Comparison of ENCODE assay signal across 9 mouse cellular contexts in genomic region chr3:153959035-153959730, GRCm38 (mm10). TPM values are rescaled to one million over a fixed set of nuclear protein-coding genes. Genes with fewer than 3 reads are reported as not detected.
DNase-seq lines count a peak whose midpoint lies in the region; ATAC-seq and TF ChIP-seq lines count a peak whose summit lies in the region.
"Had no signal": no experiment of that assay in that cellular context is flagged by ENCODE, and none has a peak within 500 bp of the region (broad histone marks: within the 10 kb centered on the region; RNA-seq: fewer than 3 reads in every experiment).

No protein-coding gene starts in this region.

- H3K4me3 ChIP-seq in lung, embryonic 14.5 days (ENCODE audit: low read depth, low read length): no peak overlapping the region
- H3K4me3 ChIP-seq in limb, embryonic 14.5 days (replicated peaks; ENCODE audit: low read length): no peak overlapping the region
- H3K4me3 ChIP-seq in neural tube, embryonic 15.5 days (replicated peaks): no peak overlapping the region
- H3K4me3 ChIP-seq: heart, embryonic 15.5 days had no signal

- no peaks in the 10 kb centered on the region for H3K9me3 ChIP-seq in lung, embryonic 14.5 days (ENCODE audit: low read depth, low read length)
- no peaks in the 10 kb centered on the region for H3K9me3 ChIP-seq in limb, embryonic 14.5 days (ENCODE audit: control insufficient read depth, low read length)
- no peaks in the 10 kb centered on the region for H3K9me3 ChIP-seq in neural tube, embryonic 15.5 days (replicated peaks)
- H3K9me3 ChIP-seq: heart, embryonic 15.5 days had no signal

- no peaks in the 10 kb centered on the region for H3K4me1 ChIP-seq in lung, embryonic 14.5 days (ENCODE audit: insufficient read depth)
- H3K4me1 ChIP-seq in limb, embryonic 14.5 days (ENCODE audit: control insufficient read depth, insufficient read depth, low read length): no peaks in the 10 kb centered on the region
- no peaks in the 10 kb centered on the region for H3K4me1 ChIP-seq in neural tube, embryonic 15.5 days
- H3K4me1 ChIP-seq: heart, embryonic 15.5 days had no signal

- H3K36me3 ChIP-seq in lung, embryonic 14.5 days (ENCODE audit: insufficient read depth): no peaks in the 10 kb centered on the region
- no peaks in the 10 kb centered on the region for H3K36me3 ChIP-seq in limb, embryonic 14.5 days (ENCODE audit: control insufficient read depth, insufficient read depth, low read length)
- no peaks in the 10 kb centered on the region for H3K36me3 ChIP-seq in neural tube, embryonic 15.5 days
- H3K36me3 ChIP-seq: heart, embryonic 15.5 days had no signal

- no peak overlapping the region for H3K4me2 ChIP-seq in lung, embryonic 14.5 days
- no peak overlapping the region for H3K4me2 ChIP-seq in limb, embryonic 14.5 days (replicated peaks; ENCODE audit: low read depth, low read length, severe bottlenecking)
- no peak overlapping the region for H3K4me2 ChIP-seq in neural tube, embryonic 15.5 days
- H3K4me2 ChIP-seq: heart, embryonic 15.5 days had no signal

- TF ChIP-seq CTCF in lung, embryonic 14.5 days (IDR thresholded peaks at IDR 0.05; ENCODE audit: low read depth): peak; percentile 90

- H3K27ac ChIP-seq in lung, embryonic 14.5 days (ENCODE audit: low read depth): no peak overlapping the region
- H3K27ac ChIP-seq in limb, embryonic 14.5 days (replicated peaks; ENCODE audit: low read depth, low read length): no peak overlapping the region
- no peak overlapping the region for H3K27ac ChIP-seq in neural tube, embryonic 15.5 days (replicated peaks)
- H3K27ac ChIP-seq: heart, embryonic 15.5 days had no signal

- TF ChIP-seq POLR2A in limb, embryonic 14.5 days (IDR thresholded peaks at IDR 0.05; ENCODE audit: borderline replicate concordance, extremely low read depth, insufficient read depth, insufficient read length): no peak

- H3K9ac ChIP-seq in lung, embryonic 14.5 days: no peak overlapping the region
- no peak overlapping the region for H3K9ac ChIP-seq in limb, embryonic 14.5 days (ENCODE audit: low read depth, low read length, severe bottlenecking)
- no peak overlapping the region for H3K9ac ChIP-seq in neural tube, embryonic 15.5 days (replicated peaks)
- H3K9ac ChIP-seq: heart, embryonic 15.5 days had no signal

- DNase-seq in adrenal gland, postnatal 10 days: peak; percentile 29
- no peak for DNase-seq in adrenal gland, postnatal 4 days (ENCODE audit: low spot score in 2 of 2)
- peak; percentile 82 for DNase-seq in lung, embryonic 14.5 days
- no peak for DNase-seq in lung, adult 18-20 months
- peak; percentile 60 for DNase-seq in embryo, embryonic 9.5 days (ENCODE audit: extremely low spot score)
- peak; percentile 54 for DNase-seq in limb, embryonic 14.5 days (ENCODE audit: low spot score)
- DNase-seq in urinary bladder, postnatal 10 days (ENCODE audit: low spot score): no peak

- H3K27me3 ChIP-seq in lung, embryonic 14.5 days (ENCODE audit: insufficient read depth, low read length): no peaks in the 10 kb centered on the region
- H3K27me3 ChIP-seq in limb, embryonic 14.5 days (ENCODE audit: control insufficient read depth, insufficient read depth, low read length): no peaks in the 10 kb centered on the region
- no peaks in the 10 kb centered on the region for H3K27me3 ChIP-seq in neural tube, embryonic 15.5 days (replicated peaks)
- H3K27me3 ChIP-seq: heart, embryonic 15.5 days had no signal

- peak; percentile 65; the same call in 1 of the 2 replicates for ATAC-seq in lung, embryonic 14.5 days (ENCODE audit: insufficient read depth)
- ATAC-seq in limb, embryonic 14.5 days (ENCODE audit: low FRiP score, low read depth): no peak
- ATAC-seq in neural tube, embryonic 15.5 days (ENCODE audit: low FRiP score): peak; percentile 52; the same call in 1 of the 2 replicates

- 94% methylated on average over 1 of the region's 1 CpGs for WGBS in lung, embryonic 14.5 days
- WGBS in limb, embryonic 14.5 days: 95% methylated on average over 1 of the region's 1 CpGs
- 100% methylated on average over 1 of the region's 1 CpGs for whole genome bisulfite sequencing in neural tube, embryonic 15.5 days

RNA-seq across cellular contexts. Expression of gene Slc44a5, which starts 14.1 kb away (rescaled TPM):
- total RNA-seq in adrenal gland, postnatal 10 days (2021): under 1 TPM; 0.51 to 0.82 TPM
- total RNA-seq in adrenal gland, postnatal 4 days (2021): under 1 TPM; 0.85 to 0.95 TPM
- polyA plus RNA-seq in lung, embryonic 14.5 days (2014; fragmentation: Nextera tagmentation; extraction: Ambion mirVana): 0.29 and 0.53 TPM in 2 replicates
- 2.8 and 3.2 TPM in 2 replicates for polyA plus RNA-seq in limb, embryonic 14.5 days (2012; rRNA removed)
- 1.5 and 1.6 TPM in 2 replicates for polyA plus RNA-seq in limb, embryonic 14.5 days (2014; fragmentation: Nextera tagmentation; extraction: Ambion mirVana)
- 5.1 and 5.7 TPM in 2 replicates for polyA plus RNA-seq in neural tube, embryonic 15.5 days (2015; fragmentation: Nextera tagmentation; extraction: Ambion mirVana)

RNA-seq across cellular contexts. Expression of gene Acadm, which starts 14.8 kb away (rescaled TPM):
- total RNA-seq in adrenal gland, postnatal 10 days (2021): 1,000 to 10,000 TPM; 1,259 to 1,274 TPM
- 100 to 1,000 TPM; 460 to 478 TPM for total RNA-seq in adrenal gland, postnatal 4 days (2021)
- 45.7 and 47.6 TPM in 2 replicates for polyA plus RNA-seq in lung, embryonic 14.5 days (2014; fragmentation: Nextera tagmentation; extraction: Ambion mirVana)
- 67.2 and 78.2 TPM in 2 replicates for polyA plus RNA-seq in limb, embryonic 14.5 days (2012; rRNA removed)
- polyA plus RNA-seq in limb, embryonic 14.5 days (2014; fragmentation: Nextera tagmentation; extraction: Ambion mirVana): 65.3 and 67.8 TPM in 2 replicates
- polyA plus RNA-seq in neural tube, embryonic 15.5 days (2015; fragmentation: Nextera tagmentation; extraction: Ambion mirVana): 59.3 and 68.0 TPM in 2 replicates

RNA-seq across cellular contexts. Expression of gene Rabggtb, which starts 46.4 kb away (rescaled TPM):
- total RNA-seq in adrenal gland, postnatal 10 days (2021): 10 to 100 TPM; 79.4 to 82.2 TPM
- 10 to 100 TPM; 82.4 to 85.2 TPM for total RNA-seq in adrenal gland, postnatal 4 days (2021)
- 52.1 and 54.4 TPM in 2 replicates for polyA plus RNA-seq in lung, embryonic 14.5 days (2014; fragmentation: Nextera tagmentation; extraction: Ambion mirVana)
- polyA plus RNA-seq in limb, embryonic 14.5 days (2012; rRNA removed): 114 and 115 TPM in 2 replicates
- polyA plus RNA-seq in limb, embryonic 14.5 days (2014; fragmentation: Nextera tagmentation; extraction: Ambion mirVana): 48.2 and 50.7 TPM in 2 replicates
- polyA plus RNA-seq in neural tube, embryonic 15.5 days (2015; fragmentation: Nextera tagmentation; extraction: Ambion mirVana): 53.7 TPM in 2 replicates

RNA-seq across cellular contexts. Expression of gene Msh4, which starts 53.2 kb away (rescaled TPM):
- total RNA-seq in adrenal gland, postnatal 10 days (2021): under 1 TPM; 0.21 to 0.24 TPM
- under 1 TPM; 0.45 to 0.59 TPM for total RNA-seq in adrenal gland, postnatal 4 days (2021)
- 0.17 and 0.26 TPM in 2 replicates for polyA plus RNA-seq in lung, embryonic 14.5 days (2014; fragmentation: Nextera tagmentation; extraction: Ambion mirVana)
- polyA plus RNA-seq in limb, embryonic 14.5 days (2012; rRNA removed): 0.10 and 0.11 TPM in 2 replicates
- polyA plus RNA-seq in limb, embryonic 14.5 days (2014; fragmentation: Nextera tagmentation; extraction: Ambion mirVana): 0.17 TPM in 1 of 2 replicates, not detected in the other
- 0.13 and 0.29 TPM in 2 replicates for polyA plus RNA-seq in neural tube, embryonic 15.5 days (2015; fragmentation: Nextera tagmentation; extraction: Ambion mirVana)

Comparison
In these comparisons a context has a peak if more than half of its experiments do, and no peak if none do; other contexts are left out.
1. DNase-seq: peak in adrenal gland, postnatal 10 days (single experiment), lung, embryonic 14.5 days (single experiment), embryo, embryonic 9.5 days (single experiment) and limb, embryonic 14.5 days (single experiment); none in adrenal gland, postnatal 4 days (0 of 2), lung, adult 18-20 months (0 of 2) and urinary bladder, postnatal 10 days (single experiment).